Mouse (Mus musculus) brain, embryonic 18.5 days (tissue): Measurements from ENCODE around the gene Srsf3.

Source experiments
- DNase-seq: peaks from one replicate; pipeline ENCODE4 v3.0.0-alpha.2; 2012; ENCODE audit warnings: low read depth, low spot score

Srsf3 gene

GRCm38 (mm10) chr17:29044925-29045319, 12.5 kb downstream of the Srsf3 start:
- DNase-seq: no peak

DNA sequence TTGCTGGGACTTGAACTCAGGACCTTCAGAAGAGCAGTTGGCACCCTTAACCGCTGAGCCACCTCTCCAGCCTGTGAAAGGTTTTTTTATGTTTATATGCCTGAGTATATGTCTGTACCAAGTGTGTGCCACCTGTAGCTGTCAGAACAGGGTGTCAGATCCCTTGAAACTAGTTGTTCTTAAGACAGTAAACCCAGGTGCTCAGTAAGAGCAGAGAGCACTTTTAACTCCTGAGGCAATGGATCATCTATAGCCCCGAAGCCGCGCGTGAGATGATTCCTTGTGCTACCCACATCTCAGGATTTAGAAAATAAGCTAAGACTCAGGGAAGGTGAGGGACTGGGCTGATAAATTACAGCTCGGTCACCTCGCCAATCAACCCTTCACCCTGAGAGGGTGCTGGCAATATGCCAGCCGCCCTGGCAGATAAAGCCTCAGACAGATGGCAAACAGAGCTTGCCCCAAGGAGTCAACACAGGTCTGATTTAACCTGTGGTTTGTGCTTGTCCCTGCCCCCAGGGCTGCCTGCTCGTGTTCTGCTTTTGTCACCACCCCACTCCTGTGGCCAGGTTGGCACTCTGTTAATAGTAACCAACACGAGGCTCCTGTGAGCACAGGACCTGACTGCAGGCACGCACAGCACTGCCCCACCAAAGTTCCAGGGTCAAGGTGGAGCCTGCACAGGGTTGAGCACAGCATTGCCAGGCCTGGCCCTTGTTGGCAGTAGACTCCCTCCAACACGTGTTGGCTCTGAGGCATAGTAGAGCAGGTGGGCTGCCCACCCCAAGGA, 13.5 kb downstream of the Srsf3 start:
- DNase-seq: no peak

- DNase-seq: no peak
Observed at GRCm38 (mm10) chr17:29046863-29047262, 14.4 kb downstream of the Srsf3 start.

DNA sequence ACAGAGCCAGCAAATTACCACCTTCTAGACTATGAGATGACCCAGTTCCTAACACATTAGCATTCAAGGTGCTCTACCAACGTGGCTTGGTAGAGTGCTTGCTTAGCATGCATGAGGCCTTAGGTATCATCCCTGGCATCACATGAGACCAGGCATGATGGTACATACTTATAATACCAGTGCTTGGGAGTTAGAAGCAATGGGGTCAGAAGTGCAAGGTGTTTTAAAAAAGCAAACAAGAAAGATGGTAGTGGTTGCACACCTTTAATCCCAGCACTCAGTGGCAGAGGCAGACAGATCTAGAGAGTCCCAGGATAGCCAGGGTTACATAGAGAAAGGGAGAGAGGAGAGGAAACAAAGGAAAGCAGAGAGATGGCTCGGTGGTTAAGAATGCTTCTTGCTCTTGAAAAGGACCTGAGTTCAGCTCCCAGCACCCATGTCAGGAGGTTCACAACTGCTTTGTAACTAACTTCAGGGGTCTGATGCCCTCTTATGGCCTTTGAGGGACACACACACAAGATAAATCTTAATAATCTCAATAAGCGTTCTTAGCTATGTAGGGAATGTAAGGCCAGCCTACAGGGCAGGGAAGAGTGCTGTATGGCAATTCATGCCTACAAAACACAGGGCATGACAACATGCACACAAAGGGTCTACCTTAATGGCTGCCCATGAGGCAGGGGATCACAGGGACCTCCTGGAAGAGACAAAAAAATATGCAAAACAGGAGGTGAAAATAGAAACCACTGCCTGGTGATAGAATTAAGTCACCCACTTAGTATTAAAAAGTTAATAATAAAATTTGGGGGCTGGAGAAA, 15.5 kb downstream of the Srsf3 start:
- DNase-seq: no peak

DNA sequence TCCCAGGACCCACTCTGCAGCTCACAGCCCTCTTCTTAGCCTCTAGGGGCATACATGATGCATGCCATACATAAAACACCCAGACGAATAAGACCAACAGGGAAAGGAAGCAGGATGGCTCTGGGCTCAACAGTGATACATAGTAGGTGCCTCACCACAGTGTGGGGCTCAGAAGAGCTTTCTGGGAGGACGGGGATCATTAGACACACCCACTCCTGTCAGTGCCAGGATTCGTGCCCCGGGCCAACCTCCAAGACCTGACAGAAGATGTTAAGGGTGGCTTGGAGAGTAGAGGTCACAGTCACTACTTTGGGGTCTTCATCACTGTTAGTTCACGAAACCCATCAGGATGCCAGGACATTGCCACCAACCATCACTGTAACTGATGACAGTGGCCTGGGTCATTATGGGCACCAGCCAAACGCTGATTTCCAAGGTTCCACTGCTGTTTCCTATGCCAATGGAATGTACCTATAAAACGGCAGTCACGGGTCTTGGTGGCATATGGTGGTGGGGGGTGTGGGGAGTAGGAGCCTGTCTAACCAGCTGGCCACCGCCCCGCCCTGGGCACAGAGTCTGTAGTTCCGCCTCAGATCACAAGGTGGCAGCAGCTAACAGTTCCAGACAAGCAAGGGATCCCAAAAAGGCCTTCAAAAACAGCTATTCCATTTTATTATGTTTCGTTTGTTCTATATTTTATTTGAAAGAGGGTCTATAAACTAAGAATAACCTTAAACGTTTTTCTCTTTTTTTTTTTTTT, 16.5 kb downstream of the Srsf3 start:
- DNase-seq: no peak

GRCm38 (mm10) chr17:29049508-29049889, 17.1 kb downstream of the Srsf3 start:
- DNase-seq: no peak

DNA sequence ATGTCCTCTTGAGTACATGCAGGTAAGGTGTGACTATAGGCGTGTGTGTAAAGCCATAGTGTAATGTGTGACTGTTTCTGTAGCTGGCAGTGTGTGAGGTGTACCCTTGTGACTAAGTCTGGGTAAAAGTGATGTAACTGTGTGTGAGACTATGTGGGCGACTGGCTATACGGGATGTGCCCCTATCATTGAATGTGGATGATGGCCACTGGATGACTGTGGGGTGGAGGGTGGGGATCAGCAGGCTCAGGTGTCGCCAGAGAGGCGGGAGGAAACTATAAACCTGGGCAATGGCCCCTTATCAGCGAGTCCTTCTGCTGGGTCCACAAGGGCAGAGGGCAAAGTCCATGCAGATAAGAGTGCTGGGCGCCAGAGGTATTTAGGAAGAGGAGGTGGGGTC, 17.5 kb downstream of the Srsf3 start:
- DNase-seq: no peak

GRCm38 (mm10) chr17:29050791-29051190, 18.4 kb downstream of the Srsf3 start:
- no peak for DNase-seq

DNA sequence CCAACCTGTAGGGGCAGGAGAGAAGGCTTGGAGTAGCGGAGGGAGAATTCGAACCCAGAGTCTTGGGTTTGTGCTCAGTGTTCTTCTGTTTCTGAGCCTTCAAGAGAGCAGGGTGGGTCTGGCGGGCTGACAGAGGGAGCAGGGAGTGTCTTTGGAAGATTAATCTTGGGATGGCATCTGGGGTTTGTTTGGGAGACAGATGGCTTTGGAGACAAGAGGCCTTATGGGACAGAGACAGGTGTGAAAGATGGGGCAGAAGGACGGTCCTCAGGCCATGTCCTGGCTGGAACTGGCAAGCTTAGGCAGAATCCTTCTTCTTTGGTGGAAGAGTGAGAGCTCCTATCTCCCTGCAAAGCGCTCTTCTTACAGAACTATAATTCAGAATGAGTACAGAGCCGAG, 20.6 kb downstream of the Srsf3 start:
- DNase-seq: no peak

DNA sequence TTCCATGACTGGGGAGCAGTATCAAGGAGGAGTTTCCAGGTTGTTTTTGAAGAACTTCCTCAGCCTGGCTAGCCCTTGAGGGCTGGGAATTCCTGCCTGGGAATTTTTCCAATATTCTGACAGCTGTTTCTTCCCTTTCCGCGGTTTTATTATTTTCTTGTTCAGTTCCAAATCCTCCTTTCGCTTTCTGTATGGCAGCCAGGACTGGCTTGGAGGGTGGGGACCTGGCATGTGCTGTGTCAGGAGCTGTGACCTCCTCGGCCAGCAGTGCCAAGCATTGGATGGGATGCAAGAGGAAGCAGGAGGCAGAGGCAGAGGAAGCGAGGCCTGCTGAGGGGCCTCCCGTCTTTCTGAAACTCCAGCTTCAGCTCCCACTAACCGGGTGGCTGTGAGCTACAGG, 21.4 kb downstream of the Srsf3 start:
- no peak for DNase-seq

DNA sequence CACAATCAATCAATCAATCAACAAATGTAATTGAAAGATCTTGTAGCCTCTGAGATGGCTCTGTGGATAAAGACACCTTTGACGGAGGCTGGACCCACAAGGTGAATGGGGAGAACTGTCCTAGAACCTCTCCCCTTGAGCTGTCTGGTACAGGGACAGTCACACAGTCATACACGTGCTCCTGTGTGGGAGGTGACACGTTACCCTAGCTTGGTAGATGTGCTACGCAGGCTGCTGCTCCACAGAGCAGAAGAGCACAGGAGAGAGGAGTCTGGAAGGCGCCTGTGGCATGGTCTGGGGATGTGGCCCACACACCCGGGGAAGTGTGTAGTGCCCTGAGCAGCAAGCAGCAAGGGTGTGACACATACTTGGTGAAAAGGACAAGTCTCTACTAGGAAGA, 22.0 kb downstream of the Srsf3 start:
- DNase-seq: no peak

DNA sequence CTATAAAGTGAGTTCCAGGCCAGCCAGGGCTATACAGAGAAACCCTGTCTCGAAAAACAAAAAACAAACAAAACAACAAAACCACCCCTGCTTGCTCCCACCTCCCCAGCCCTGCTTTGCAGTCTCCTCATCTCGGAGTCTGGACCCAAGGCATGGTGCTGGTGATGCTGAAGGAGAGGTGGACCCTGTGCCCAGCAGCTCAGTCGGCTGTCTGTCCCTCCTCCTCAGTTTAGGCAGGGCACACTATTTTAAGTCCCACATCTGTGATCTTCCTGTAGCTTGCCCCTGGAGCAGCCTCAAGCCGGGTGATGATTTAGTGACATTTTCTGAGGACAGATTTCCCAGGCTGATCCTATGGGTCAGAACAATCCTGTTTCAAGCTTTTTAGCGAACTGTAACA, 23.2 kb downstream of the Srsf3 start:
- DNase-seq: no peak

- DNase-seq: no peak
Observed at GRCm38 (mm10) chr17:29056207-29056606, 23.8 kb downstream of the Srsf3 start.

DNA sequence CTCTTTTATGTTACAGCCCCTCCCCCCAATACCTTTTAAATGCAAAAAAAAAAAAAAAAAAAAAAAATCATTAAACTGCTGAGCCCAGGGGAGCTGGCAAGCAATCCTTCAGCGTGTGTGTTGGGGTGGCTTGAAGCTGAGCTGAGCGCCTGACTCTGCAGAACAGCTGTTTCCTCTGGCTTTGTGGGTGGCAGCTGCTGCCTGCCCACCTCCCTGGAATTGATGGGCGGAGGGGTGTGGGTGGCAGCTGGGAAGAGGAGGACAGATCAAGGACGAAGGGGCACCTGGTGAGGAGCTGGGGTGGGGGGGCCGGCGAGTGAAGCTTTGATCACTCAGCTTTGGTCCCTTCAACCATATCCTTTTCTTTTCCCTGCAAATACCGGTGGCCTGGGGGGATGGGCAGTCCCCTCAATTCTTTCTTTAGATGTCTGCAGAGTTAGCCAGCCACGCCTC, 24.3 kb downstream of the Srsf3 start:
- DNase-seq: no peak

DNA sequence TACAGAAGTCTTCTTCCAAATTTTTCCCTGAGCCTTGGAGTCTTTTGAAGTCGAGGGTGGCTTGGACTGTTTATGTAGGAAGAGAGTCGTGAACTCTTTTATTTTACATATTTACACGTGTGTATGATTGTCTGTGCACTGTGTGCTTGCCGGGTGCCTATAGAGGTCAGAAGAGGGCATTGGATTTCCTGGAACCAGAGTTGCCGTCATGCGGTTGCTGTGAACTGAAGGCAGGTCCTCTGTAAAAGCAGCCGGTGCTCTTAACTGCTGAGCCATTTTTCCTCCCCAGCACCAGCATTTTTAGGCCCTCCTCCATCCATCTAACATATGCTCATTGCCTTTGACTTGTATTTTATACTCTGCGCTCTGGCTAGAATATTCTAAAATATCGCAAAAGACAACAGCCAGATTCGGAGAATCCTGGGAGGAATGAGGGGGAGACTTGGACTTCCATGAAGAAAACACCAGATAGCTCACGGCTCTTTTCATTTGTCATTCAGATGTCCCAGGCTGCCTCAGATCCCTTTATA, 25.0 kb downstream of the Srsf3 start:
- no peak for DNase-seq

- no peak for DNase-seq
Observed at GRCm38 (mm10) chr17:29057961-29058360, 25.5 kb downstream of the Srsf3 start.

DNA sequence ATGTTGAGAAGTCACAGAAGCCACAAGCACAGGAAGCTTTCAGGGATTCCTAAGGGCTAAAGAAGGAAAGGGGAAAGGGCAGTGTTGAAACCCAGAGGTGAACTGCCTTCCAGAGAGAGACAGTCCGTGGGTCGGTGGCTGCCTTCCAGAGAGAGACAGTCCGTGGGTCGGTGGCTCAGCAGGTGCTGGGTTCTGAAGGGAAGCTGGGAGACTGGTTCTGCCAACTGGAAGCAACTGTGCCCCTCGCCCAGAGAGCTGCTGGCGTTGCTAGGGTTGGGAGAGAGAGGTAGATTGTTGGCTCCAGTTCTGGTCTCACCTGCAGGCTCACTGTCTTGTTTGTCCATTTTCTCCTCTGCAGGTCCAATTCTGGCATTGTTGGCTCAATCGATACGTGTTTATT, 26.1 kb downstream of the Srsf3 start:
- DNase-seq: no peak

DNA sequence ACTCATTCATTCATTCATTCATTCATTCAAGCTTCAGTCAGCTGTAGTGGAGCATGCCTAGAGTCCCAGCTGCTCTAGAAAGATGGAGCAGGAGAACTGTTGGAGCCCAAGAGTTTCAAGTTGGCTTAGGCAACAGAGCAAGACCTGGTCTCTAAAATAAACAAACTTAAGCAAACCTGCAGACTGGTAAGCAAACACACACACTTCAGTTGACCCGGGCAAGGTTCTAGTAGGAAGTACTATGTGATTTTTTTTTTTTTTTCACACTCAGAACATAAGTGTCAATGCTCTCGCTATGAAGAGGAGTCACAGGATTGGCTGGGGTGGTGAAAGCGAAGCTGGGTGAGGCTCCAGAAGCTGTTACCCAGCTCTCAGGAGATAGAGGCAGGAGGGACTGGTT, 27.2 kb downstream of the Srsf3 start:
- DNase-seq: no peak

GRCm38 (mm10) chr17:29060946-29061345, 28.5 kb downstream of the Srsf3 start:
- DNase-seq: no peak

DNA sequence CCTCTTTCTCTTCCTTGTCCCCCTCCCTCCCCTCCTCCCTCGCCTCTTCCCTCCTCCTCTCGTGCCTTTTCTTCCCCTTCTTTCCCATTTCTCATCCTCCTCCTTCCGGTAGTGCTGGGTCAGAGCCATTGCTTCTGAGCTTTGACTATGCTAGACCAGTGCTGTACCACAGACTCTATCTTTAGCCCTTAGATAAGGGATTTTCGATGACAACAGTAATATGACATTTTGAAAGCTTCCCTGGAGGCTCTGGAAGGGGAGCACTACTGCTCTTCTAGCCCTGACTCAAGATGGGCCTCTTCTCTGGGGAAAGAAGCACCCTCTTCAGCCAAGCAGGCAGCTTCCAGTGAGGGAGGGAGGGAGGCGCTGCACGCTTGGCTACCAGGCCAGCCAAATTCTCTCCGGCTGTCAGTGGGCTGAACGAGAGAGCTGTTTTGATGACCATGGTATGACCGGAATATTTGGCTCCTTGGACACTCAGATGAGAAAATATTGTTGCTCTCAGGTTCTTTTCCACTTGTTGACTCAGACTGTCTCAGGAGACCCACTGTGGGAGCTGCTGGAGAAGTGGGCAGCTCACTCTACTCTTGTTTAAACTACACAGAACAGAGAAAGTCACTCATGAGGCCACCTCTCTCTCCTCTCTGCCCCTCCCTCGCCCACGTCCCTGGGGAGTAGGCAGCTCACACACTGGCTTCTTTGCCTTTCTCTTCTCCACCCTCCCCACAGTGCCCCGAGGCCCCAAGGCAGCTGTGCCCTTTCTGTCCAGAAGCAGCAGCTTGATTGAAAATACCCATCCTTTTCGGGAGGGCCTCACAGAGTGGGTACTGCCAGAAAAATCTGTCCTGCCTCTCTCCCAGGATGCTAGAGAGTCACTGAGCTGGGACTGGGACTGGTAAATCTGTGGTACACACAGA, 29.9 kb downstream of the Srsf3 start:
- DNase-seq: no peak
